Mouse (Mus musculus): ENCODE data around the gene Mindy1. TPM values are rescaled to one million over a fixed set of nuclear protein-coding genes. Genes with fewer than 3 reads are reported as not detected.

The Mindy1 gene
- polyA plus RNA-seq, 1 experiment from 2014 or later, result 72.6 TPM

GRCm38 (mm10) chr3:95319110-95319509 is 38.0 kb downstream of the Mindy1 start:
- Histone ChIP-seq H3K9ac (ENCODE audit: low read depth, low read length) (0 out of 2 replicates have a peak overlapping the region, but pooled peaks have one; percentile 8), H3K4me2 (ENCODE audit: low read length) (no peak overlapping the region)
- no peak for DNase-seq (ENCODE audit: low spot score)

GRCm38 (mm10) chr3:95319701-95320625 is 38.8 kb downstream of the Mindy1 start:
- Histone ChIP-seq H3K4me3 (replicated peaks; ENCODE audit: low read depth, low read length) (no peak overlapping the region), H3K4me1 (replicated peaks; ENCODE audit: insufficient read depth, low read length) (peaks cover 20% of the 10 kb centered on the region; the same call in 1 of the 2 replicates), H3K27me3 (ENCODE audit: insufficient read depth, low read length) (no peaks in the 10 kb centered on the region), H3K9ac (ENCODE audit: low read depth, low read length) (no peak overlapping the region), H3K9me3 (replicated peaks; ENCODE audit: low read length) (no peaks in the 10 kb centered on the region), H3K36me3 (ENCODE audit: insufficient read depth, low read length) (peaks cover 51% of the 10 kb centered on the region), H3K4me2 (ENCODE audit: low read length) (no peak overlapping the region), H3K27ac (no peak overlapping the region)
- no peak for TF ChIP-seq CTCF (IDR thresholded peaks at IDR 0.05; ENCODE audit: low read depth)
- no peak for ATAC-seq (replicated peaks; ENCODE audit: low FRiP score, low read depth)
- 66% methylated on average over 12 of the region's 12 CpGs for WGBS
- DNase-seq (ENCODE audit: low spot score), result no peak

More at GRCm38 (mm10) chr3:95319110-95319509, 38.0 kb downstream of the Mindy1 start:
- 45% methylated on average over 2 of the region's 2 CpGs for WGBS
- no peaks in the 10 kb centered on the region for H3K9me3 ChIP-seq (replicated peaks; ENCODE audit: low read length)
- H3K27me3 ChIP-seq (ENCODE audit: insufficient read depth, low read length), result no peaks in the 10 kb centered on the region
- ATAC-seq (replicated peaks; ENCODE audit: low FRiP score, low read depth), result no peak
- TF ChIP-seq CTCF (IDR thresholded peaks at IDR 0.05; ENCODE audit: low read depth), result no peak
- H3K36me3 ChIP-seq (ENCODE audit: insufficient read depth, low read length), result peaks cover 43% of the 10 kb centered on the region
- peak overlapping the region; percentile 44; the same call in 1 of the 2 replicates for H3K27ac ChIP-seq
- H3K4me1 ChIP-seq (replicated peaks; ENCODE audit: insufficient read depth, low read length), result peaks cover 20% of the 10 kb centered on the region; the same call in 1 of the 2 replicates
- H3K4me3 ChIP-seq (replicated peaks; ENCODE audit: low read depth, low read length), result no peak overlapping the region

- H3K4me2 ChIP-seq (ENCODE audit: low read length), result no peak overlapping the region
- no peak for TF ChIP-seq CTCF (IDR thresholded peaks at IDR 0.05; ENCODE audit: low read depth)
- peaks cover 77% of the 10 kb centered on the region for H3K36me3 ChIP-seq (ENCODE audit: insufficient read depth, low read length)
- ATAC-seq (replicated peaks; ENCODE audit: low FRiP score, low read depth) (no peak), DNase-seq (ENCODE audit: low spot score) (no peak)
- peaks cover 5% of the 10 kb centered on the region; the same call in 1 of the 2 replicates for H3K4me1 ChIP-seq (replicated peaks; ENCODE audit: insufficient read depth, low read length)
- no peak overlapping the region for H3K4me3 ChIP-seq (replicated peaks; ENCODE audit: low read depth, low read length)
- no peak overlapping the region for H3K27ac ChIP-seq
- no peak overlapping the region for H3K9ac ChIP-seq (ENCODE audit: low read depth, low read length)
- WGBS, result 86% methylated on average over 3 of the region's 3 CpGs
- H3K27me3 ChIP-seq (ENCODE audit: insufficient read depth, low read length), result no peaks in the 10 kb centered on the region
- no peaks in the 10 kb centered on the region for H3K9me3 ChIP-seq (replicated peaks; ENCODE audit: low read length)
Measured at GRCm38 (mm10) chr3:95323429-95323828, 42.3 kb downstream of the Mindy1 start.

GRCm38 (mm10) chr3:95324454-95325144 is 43.5 kb downstream of the Mindy1 start:
- no peaks in the 10 kb centered on the region for H3K27me3 ChIP-seq (ENCODE audit: insufficient read depth, low read length)
- peak; percentile 19 for DNase-seq (ENCODE audit: low spot score)

GRCm38 (mm10) chr3:95328803-95329404 is 47.8 kb downstream of the Mindy1 start:
- Histone ChIP-seq H3K27me3 (ENCODE audit: insufficient read depth, low read length) (no peaks in the 10 kb centered on the region), H3K4me2 (ENCODE audit: low read length) (no peak overlapping the region), H3K4me3 (replicated peaks; ENCODE audit: low read depth, low read length) (no peak overlapping the region), H3K9ac (ENCODE audit: low read depth, low read length) (no peak overlapping the region), H3K27ac (no peak overlapping the region), H3K9me3 (replicated peaks; ENCODE audit: low read length) (no peaks in the 10 kb centered on the region), H3K4me1 (replicated peaks; ENCODE audit: insufficient read depth, low read length) (no peaks in the 10 kb centered on the region), H3K36me3 (ENCODE audit: insufficient read depth, low read length) (peaks cover 70% of the 10 kb centered on the region)
- no peak for TF ChIP-seq CTCF (IDR thresholded peaks at IDR 0.05; ENCODE audit: low read depth)
- ATAC-seq (replicated peaks; ENCODE audit: low FRiP score, low read depth), result no peak
- WGBS, result 90% methylated on average over 1 of the region's 1 CpGs
- DNase-seq (ENCODE audit: low spot score), result no peak

More at GRCm38 (mm10) chr3:95324454-95325144, 43.5 kb downstream of the Mindy1 start:
- TF ChIP-seq CTCF (IDR thresholded peaks at IDR 0.05; ENCODE audit: low read depth), result peak; percentile 59
- no peak overlapping the region for H3K4me3 ChIP-seq (replicated peaks; ENCODE audit: low read depth, low read length)
- H3K27ac ChIP-seq, result no peak overlapping the region
- H3K9ac ChIP-seq (ENCODE audit: low read depth, low read length), result no peak overlapping the region
- no peaks in the 10 kb centered on the region for H3K4me1 ChIP-seq (replicated peaks; ENCODE audit: insufficient read depth, low read length)
- WGBS, result 84% methylated on average over 6 of the region's 6 CpGs
- ATAC-seq (replicated peaks; ENCODE audit: low FRiP score, low read depth), result no peak
- H3K9me3 ChIP-seq (replicated peaks; ENCODE audit: low read length), result no peaks in the 10 kb centered on the region
- no peak overlapping the region for H3K4me2 ChIP-seq (ENCODE audit: low read length)
- H3K36me3 ChIP-seq (ENCODE audit: insufficient read depth, low read length), result peaks cover 83% of the 10 kb centered on the region

- Histone ChIP-seq H3K27ac (no peak overlapping the region), H3K9me3 (replicated peaks; ENCODE audit: low read length) (no peaks in the 10 kb centered on the region), H3K4me1 (replicated peaks; ENCODE audit: insufficient read depth, low read length) (no peaks in the 10 kb centered on the region), H3K36me3 (ENCODE audit: insufficient read depth, low read length) (peaks cover 55% of the 10 kb centered on the region), H3K27me3 (ENCODE audit: insufficient read depth, low read length) (no peaks in the 10 kb centered on the region), H3K4me3 (replicated peaks; ENCODE audit: low read depth, low read length) (no peak overlapping the region), H3K9ac (ENCODE audit: low read depth, low read length) (no peak overlapping the region), H3K4me2 (ENCODE audit: low read length) (no peak overlapping the region)
- TF ChIP-seq CTCF (IDR thresholded peaks at IDR 0.05; ENCODE audit: low read depth), result no peak
- 91% methylated on average over 1 of the region's 1 CpGs for WGBS
- no peak for DNase-seq (ENCODE audit: low spot score)
- ATAC-seq (replicated peaks; ENCODE audit: low FRiP score, low read depth), result no peak
Measured at GRCm38 (mm10) chr3:95331528-95331927, 50.4 kb downstream of the Mindy1 start.

All from kidney, postnatal 0 days (tissue).